Mouse (Mus musculus) erythroblast, embryonic 14.5 days (primary cell): ENCODE results near the gene Cpm.

Source experiments
- GATA1 ChIP-seq: IDR thresholded peaks from 2 replicates; pipeline ENCODE4 v1.6.1; 2012; ENCODE audit warnings: low read length, inconsistent platforms, mixed read lengths
- TAL1 ChIP-seq: IDR thresholded peaks from 3 replicates; pipeline ENCODE4 v1.6.1; 2012; ENCODE audit warnings: low read length, inconsistent platforms, mixed read lengths

DNA sequence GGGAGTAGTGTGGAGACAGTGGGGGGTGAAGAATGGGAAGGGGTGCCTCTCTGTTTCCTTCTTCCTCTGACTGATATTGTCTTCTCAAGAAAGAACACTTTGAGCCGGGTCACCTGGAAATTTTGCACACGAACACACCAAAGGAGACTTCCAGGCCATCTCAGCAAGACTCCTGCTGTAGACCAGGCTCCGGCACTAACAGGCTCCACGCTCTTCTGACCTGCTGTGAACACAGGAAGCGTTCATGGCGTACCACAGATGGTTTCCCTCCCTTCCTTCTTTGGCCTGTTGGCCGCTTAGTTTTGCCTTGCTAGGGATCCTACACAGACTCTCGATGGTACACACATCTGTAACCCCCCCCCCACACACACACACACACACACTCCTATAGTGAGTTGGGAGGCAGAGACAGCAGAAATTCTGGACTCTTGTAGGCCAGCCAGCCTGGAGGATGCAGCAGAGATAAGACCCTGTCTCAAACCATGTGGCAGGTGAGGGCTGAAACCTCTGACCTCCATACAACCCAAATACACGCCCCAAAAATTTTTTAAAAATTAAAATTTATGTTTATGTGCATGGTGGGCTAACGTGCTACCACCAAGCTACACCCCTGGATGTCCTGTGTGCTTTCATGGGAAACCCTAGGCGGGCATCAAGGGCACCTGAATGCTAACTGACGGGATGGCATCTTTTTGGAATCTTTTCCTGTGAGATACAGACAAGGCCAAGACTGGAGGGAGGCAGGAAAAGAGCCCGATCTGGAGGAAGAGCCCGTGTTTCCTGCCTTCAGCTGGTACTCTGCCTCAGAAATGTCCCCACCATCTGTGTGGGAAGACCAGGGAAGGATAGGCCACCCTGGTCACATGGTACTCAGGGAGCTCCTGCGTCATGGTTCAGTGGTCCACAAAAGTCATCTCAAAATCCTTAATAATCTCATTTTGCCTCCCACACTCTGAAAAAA lies 23.7 kb upstream of the Cpm start:
- TF ChIP-seq GATA1 (no peak), TAL1 (no peak)
